ENCODE assay signal across 9 mouse cellular contexts in the genomic region with DNA sequence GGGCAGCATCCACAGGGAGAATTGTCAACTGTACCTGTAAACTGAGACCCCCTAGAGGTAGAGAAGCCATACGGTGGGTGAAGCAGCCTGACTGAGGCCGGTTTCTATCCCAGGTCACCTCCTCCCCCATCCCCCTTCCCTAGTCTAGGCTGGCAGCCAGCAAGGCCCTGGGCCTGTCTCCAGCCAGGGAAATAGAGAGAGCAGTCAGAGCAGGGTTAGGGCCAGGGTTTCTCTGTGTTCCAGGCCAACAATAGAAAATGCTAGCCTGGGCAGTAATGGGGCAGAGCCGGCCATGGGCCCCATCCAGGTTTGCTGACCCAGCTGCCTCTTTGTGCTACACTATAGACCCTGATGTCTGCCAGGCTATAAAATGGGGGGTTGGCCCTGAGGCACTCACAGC. TPM values are rescaled to one million over a fixed set of nuclear protein-coding genes. Genes with fewer than 3 reads are reported as not detected.
DNase-seq lines count a peak whose midpoint lies in the region; ATAC-seq lines count a peak whose summit lies in the region.
"Had no signal": no experiment of that assay in that cellular context is flagged by ENCODE, and none has a peak within 500 bp of the region (broad histone marks: within the 10 kb centered on the region; RNA-seq: fewer than 3 reads in every experiment).

A gene (plus strand): TSS at position 390 of the 400 bp plus-strand sequence.

- WGBS in forebrain, embryonic 10.5 days, result 58% methylated on average over 3 of the region's 3 CpGs
- WGBS in forebrain, embryonic 11.5 days, result 55% methylated on average over 3 of the region's 3 CpGs
- 46% methylated on average over 3 of the region's 3 CpGs for WGBS in heart, embryonic 13.5 days

- peak within 1 kb of the TSS; percentile 41; the same call in 1 of the 2 replicates for H3K27ac ChIP-seq in forebrain, embryonic 10.5 days
- H3K27ac ChIP-seq in forebrain, embryonic 11.5 days (ENCODE audit: low read depth, low read length), result no peak within 1 kb of the TSS
- H3K27ac ChIP-seq in heart, embryonic 13.5 days (replicated peaks), result peak within 1 kb of the TSS; percentile 16; the same call in 1 of the 2 replicates

- H3K27me3 ChIP-seq in forebrain, embryonic 10.5 days (ENCODE audit: poor library complexity, severe bottlenecking), result peaks cover 9% of the 10 kb centered on the region; the same call in 1 of the 2 replicates
- no peaks in the 10 kb centered on the region for H3K27me3 ChIP-seq in forebrain, embryonic 11.5 days (ENCODE audit: control insufficient read depth, insufficient read depth, low read length)
- H3K27me3 ChIP-seq in heart, embryonic 13.5 days (replicated peaks), result peaks cover 54% of the 10 kb centered on the region

- no peak for DNase-seq in forebrain, embryonic 10.5 days (ENCODE audit: extremely low spot score, low spot score)
- no peak for DNase-seq in forebrain, embryonic 11.5 days (ENCODE audit: low spot score)
- DNase-seq in urinary bladder, postnatal 14 days (ENCODE audit: low spot score), result peak; percentile 52
- DNase-seq in urinary bladder, adult 2 months (ENCODE audit: low spot score), result no peak
- peak; percentile 81 to 83 for DNase-seq in layer of hippocampus, postnatal 36 days
- peak; percentile 34 for DNase-seq in testis, postnatal 14 days (ENCODE audit: low spot score)

- ATAC-seq in forebrain, embryonic 11.5 days (replicated peaks; ENCODE audit: low FRiP score), result no peak
- ATAC-seq in heart, embryonic 13.5 days (ENCODE audit: extremely low read depth, insufficient number of reproducible peaks, low FRiP score, low TSS enrichment), result no peak
- ATAC-seq in erythroid progenitor cell, adult 5-6 weeks (replicated peaks; ENCODE audit: low FRiP score, poor library complexity, severe bottlenecking), result no peak

- H3K9ac ChIP-seq in forebrain, embryonic 11.5 days (ENCODE audit: low read length), result no peak within 1 kb of the TSS
- 0 out of 2 replicates have a peak within 1 kb of the TSS, but pooled peaks have one; percentile 24 for H3K9ac ChIP-seq in heart, embryonic 13.5 days

- peaks cover 23% of the 10 kb centered on the region for H3K4me1 ChIP-seq in forebrain, embryonic 10.5 days
- no peaks in the 10 kb centered on the region; the same call in 1 of the 2 replicates for H3K4me1 ChIP-seq in forebrain, embryonic 11.5 days (replicated peaks; ENCODE audit: control insufficient read depth, insufficient read depth, low read length)
- H3K4me1 ChIP-seq in heart, embryonic 13.5 days, result peaks cover 36% of the 10 kb centered on the region

- H3K4me3 ChIP-seq in forebrain, embryonic 10.5 days, result no peak within 1 kb of the TSS
- H3K4me3 ChIP-seq in forebrain, embryonic 11.5 days (ENCODE audit: low read depth, low read length), result no peak within 1 kb of the TSS
- no peak within 1 kb of the TSS for H3K4me3 ChIP-seq in heart, embryonic 13.5 days

- H3K9me3 ChIP-seq in forebrain, embryonic 10.5 days, result no peaks in the 10 kb centered on the region
- H3K9me3 ChIP-seq in forebrain, embryonic 11.5 days (ENCODE audit: control insufficient read depth, low read length), result no peaks in the 10 kb centered on the region
- H3K9me3 ChIP-seq in heart, embryonic 13.5 days, result no peaks in the 10 kb centered on the region

- H3K36me3 ChIP-seq in forebrain, embryonic 10.5 days (replicated peaks), result no peaks in the 10 kb centered on the region
- no peaks in the 10 kb centered on the region for H3K36me3 ChIP-seq in forebrain, embryonic 11.5 days (ENCODE audit: control insufficient read depth, insufficient read depth, low read length)
- no peaks in the 10 kb centered on the region for H3K36me3 ChIP-seq in heart, embryonic 13.5 days

- no peak within 1 kb of the TSS for H3K4me2 ChIP-seq in forebrain, embryonic 11.5 days (ENCODE audit: low read depth, low read length, severe bottlenecking)
- H3K4me2 ChIP-seq in heart, embryonic 13.5 days, result no peak within 1 kb of the TSS

RNA-seq across cellular contexts. Expression of the gene that starts here (rescaled TPM):
- 0.30 TPM in 1 of 2 replicates, not detected in the other for polyA plus RNA-seq in forebrain, embryonic 10.5 days (2016; fragmentation: Nextera tagmentation; extraction: Ambion mirVana)
- 0.48 and 0.73 TPM in 2 replicates for polyA plus RNA-seq in forebrain, embryonic 11.5 days (2014; fragmentation: Nextera tagmentation; extraction: Ambion mirVana)
- not detected in 2 replicates for polyA plus RNA-seq in urinary bladder, adult 2 months (2012; rRNA removed)
- 1.2 and 2.2 TPM in 2 replicates for polyA plus RNA-seq in heart, embryonic 13.5 days (2015; fragmentation: Nextera tagmentation; extraction: Ambion mirVana)
- 1 to 10 TPM; 4.9 to 6.6 TPM for total RNA-seq in layer of hippocampus, postnatal 36 days (2021)
- total RNA-seq in erythroid progenitor cell, adult 5-6 weeks (2015; ENCODE audit: low replicate concordance), result not detected in 2 replicates
- not detected in 2 replicates for total RNA-seq in erythroid progenitor cell, adult 5-6 weeks (2017; ENCODE audit: low replicate concordance)
- total RNA-seq: neutrophil, adult 5-6 weeks had no signal

Comparison
In these comparisons a context has a peak if more than half of its experiments do, and no peak if none do; other contexts are left out.
1. RNA of the gene that starts here (total RNA-seq): 4.9 to 6.6 TPM in layer of hippocampus, postnatal 36 days; not detected in erythroid progenitor cell, adult 5-6 weeks; every median in the first group is over 4 times any median in the second.
2. DNase-seq: peak in urinary bladder, postnatal 14 days (single experiment), layer of hippocampus, postnatal 36 days (2 of 2) and testis, postnatal 14 days (single experiment); none in forebrain, embryonic 10.5 days (single experiment), forebrain, embryonic 11.5 days (single experiment) and urinary bladder, adult 2 months (single experiment).